Mouse (Mus musculus): ENCODE measurements at regions not wholly inside any gene's neighbourhood (a gene's known extent, or its start where the extent isn't known, plus 50 kb on each side); places are given as distances from the start of the nearest gene placed in this dataset.

GRCm38 (mm10) chr14:76746282-76746681, 189.6 kb upstream of the Serp2 start:
- Histone ChIP-seq H3K9ac (no peak overlapping the region), H3K9me3 (ENCODE audit: low read depth, low read length) (no peaks in the 10 kb centered on the region), H3K4me3 (ENCODE audit: low read depth, low read length) (no peak overlapping the region), H3K4me1 (ENCODE audit: insufficient read depth) (peaks cover 11% of the 10 kb centered on the region), H3K27me3 (ENCODE audit: insufficient read depth, low read length) (no peaks in the 10 kb centered on the region), H3K36me3 (ENCODE audit: insufficient read depth) (no peaks in the 10 kb centered on the region), H3K27ac (ENCODE audit: low read depth) (no peak overlapping the region), H3K4me2 (no peak overlapping the region)
- no peak for ATAC-seq (ENCODE audit: insufficient read depth)
- 88% methylated on average over 10 of the region's 10 CpGs for WGBS
- no peak for DNase-seq
- no peak for TF ChIP-seq CTCF (IDR thresholded peaks at IDR 0.05; ENCODE audit: low read depth)

- 28% methylated on average over 23 of the region's 23 CpGs for whole genome bisulfite sequencing
- Histone ChIP-seq H3K9ac (0 out of 2 replicates have a peak overlapping the region, but pooled peaks have one; percentile 4), H3K36me3 (ENCODE audit: insufficient read depth) (no peaks in the 10 kb centered on the region), H3K4me2 (peak overlapping the region; percentile 41), H3K27me3 (ENCODE audit: insufficient read depth, low read length) (no peaks in the 10 kb centered on the region), H3K27ac (ENCODE audit: low read depth) (peak overlapping the region; percentile 91), H3K9me3 (ENCODE audit: low read depth, low read length) (no peaks in the 10 kb centered on the region), H3K4me1 (ENCODE audit: insufficient read depth) (peaks cover 13% of the 10 kb centered on the region), H3K4me3 (ENCODE audit: low read depth, low read length) (no peak overlapping the region)
- peak; percentile 96 for ATAC-seq (ENCODE audit: insufficient read depth)
- TF ChIP-seq CTCF (IDR thresholded peaks at IDR 0.05; ENCODE audit: low read depth) = peak; percentile 34
- DNase-seq = peak; percentile 97
These were observed 188.2 kb upstream of the Serp2 start for GRCm38 (mm10) chr14:76744674-76745433.

GRCm38 (mm10) chr14:76742297-76742696, 185.6 kb upstream of the Serp2 start:
- 81% methylated on average over 5 of the region's 5 CpGs for WGBS
- Histone ChIP-seq H3K36me3 (ENCODE audit: insufficient read depth) (no peaks in the 10 kb centered on the region), H3K4me2 (no peak overlapping the region), H3K4me1 (ENCODE audit: insufficient read depth) (peaks cover 19% of the 10 kb centered on the region), H3K9ac (no peak overlapping the region), H3K9me3 (ENCODE audit: low read depth, low read length) (no peaks in the 10 kb centered on the region), H3K4me3 (ENCODE audit: low read depth, low read length) (no peak overlapping the region), H3K27me3 (ENCODE audit: insufficient read depth, low read length) (no peaks in the 10 kb centered on the region), H3K27ac (ENCODE audit: low read depth) (no peak overlapping the region)
- no peak for TF ChIP-seq CTCF (IDR thresholded peaks at IDR 0.05; ENCODE audit: low read depth)
- ATAC-seq (ENCODE audit: insufficient read depth) (no peak), DNase-seq (no peak)

GRCm38 (mm10) chr14:76739836-76740597, 183.3 kb upstream of the Serp2 start:
- WGBS = 58% methylated on average over 25 of the region's 25 CpGs
- Histone ChIP-seq H3K4me1 (ENCODE audit: insufficient read depth) (peaks cover 17% of the 10 kb centered on the region), H3K4me3 (ENCODE audit: low read depth, low read length) (no peak overlapping the region), H3K27me3 (ENCODE audit: insufficient read depth, low read length) (no peaks in the 10 kb centered on the region), H3K9ac (no peak overlapping the region), H3K27ac (ENCODE audit: low read depth) (no peak overlapping the region), H3K9me3 (ENCODE audit: low read depth, low read length) (no peaks in the 10 kb centered on the region), H3K36me3 (ENCODE audit: insufficient read depth) (no peaks in the 10 kb centered on the region), H3K4me2 (no peak overlapping the region)
- peak; percentile 68 for TF ChIP-seq CTCF (IDR thresholded peaks at IDR 0.05; ENCODE audit: low read depth)
- DNase-seq (peak; percentile 82), ATAC-seq (ENCODE audit: insufficient read depth) (0 out of 2 replicates have a peak, but pooled peaks have one; percentile 16)

- no peak for ATAC-seq (ENCODE audit: insufficient read depth)
- H3K4me1 ChIP-seq (ENCODE audit: insufficient read depth) = peaks cover 33% of the 10 kb centered on the region
- no peak overlapping the region for H3K27ac ChIP-seq (ENCODE audit: low read depth)
- no peaks in the 10 kb centered on the region for H3K27me3 ChIP-seq (ENCODE audit: insufficient read depth, low read length)
- H3K9ac ChIP-seq = no peak overlapping the region
- no peak for TF ChIP-seq CTCF (IDR thresholded peaks at IDR 0.05; ENCODE audit: low read depth)
- DNase-seq = no peak
- H3K9me3 ChIP-seq (ENCODE audit: low read depth, low read length) = no peaks in the 10 kb centered on the region
- H3K36me3 ChIP-seq (ENCODE audit: insufficient read depth) = no peaks in the 10 kb centered on the region
- 87% methylated on average over 5 of the region's 5 CpGs for WGBS
- no peak overlapping the region for H3K4me3 ChIP-seq (ENCODE audit: low read depth, low read length)
- no peak overlapping the region for H3K4me2 ChIP-seq
These were observed 179.3 kb upstream of the Serp2 start for GRCm38 (mm10) chr14:76735997-76736396.

- peaks cover 33% of the 10 kb centered on the region for H3K4me1 ChIP-seq (ENCODE audit: insufficient read depth)
- no peak overlapping the region for H3K27ac ChIP-seq (ENCODE audit: low read depth)
- DNase-seq = no peak
- no peaks in the 10 kb centered on the region for H3K27me3 ChIP-seq (ENCODE audit: insufficient read depth, low read length)
- WGBS = 40% methylated on average over 4 of the region's 4 CpGs
- H3K9me3 ChIP-seq (ENCODE audit: low read depth, low read length) = no peaks in the 10 kb centered on the region
- ATAC-seq (ENCODE audit: insufficient read depth) = no peak
- no peak overlapping the region for H3K4me2 ChIP-seq
- H3K4me3 ChIP-seq (ENCODE audit: low read depth, low read length) = no peak overlapping the region
- no peaks in the 10 kb centered on the region for H3K36me3 ChIP-seq (ENCODE audit: insufficient read depth)
- H3K9ac ChIP-seq = no peak overlapping the region
- TF ChIP-seq CTCF (IDR thresholded peaks at IDR 0.05; ENCODE audit: low read depth) = no peak
These were observed 178.4 kb upstream of the Serp2 start for GRCm38 (mm10) chr14:76735107-76735506.

- H3K9me3 ChIP-seq (ENCODE audit: low read depth, low read length) = no peaks in the 10 kb centered on the region
- H3K4me2 ChIP-seq = no peak overlapping the region
- no peak for TF ChIP-seq CTCF (IDR thresholded peaks at IDR 0.05; ENCODE audit: low read depth)
- peak; percentile 56 for ATAC-seq (ENCODE audit: insufficient read depth)
- peak; percentile 72 for DNase-seq
- H3K36me3 ChIP-seq (ENCODE audit: insufficient read depth) = no peaks in the 10 kb centered on the region
- peaks cover 25% of the 10 kb centered on the region; the same call in 1 of the 2 replicates for H3K4me1 ChIP-seq (ENCODE audit: insufficient read depth)
- H3K27me3 ChIP-seq (ENCODE audit: insufficient read depth, low read length) = no peaks in the 10 kb centered on the region
- 59% methylated on average over 8 of the region's 8 CpGs for WGBS
- H3K9ac ChIP-seq = no peak overlapping the region
- H3K4me3 ChIP-seq (ENCODE audit: low read depth, low read length) = no peak overlapping the region
- peak overlapping the region; percentile 6 for H3K27ac ChIP-seq (ENCODE audit: low read depth)
These were observed 176.7 kb upstream of the Serp2 start for GRCm38 (mm10) chr14:76733258-76733823.

All from lung, embryonic 14.5 days (tissue).